Mouse (Mus musculus): ENCODE data around the gene Mrpl10. TPM values are rescaled to one million over a fixed set of nuclear protein-coding genes. Genes with fewer than 3 reads are reported as not detected.

Mrpl10 gene
- total RNA-seq, 2 experiments from 2014 or later: 41.4 to 45.6 TPM

DNA sequence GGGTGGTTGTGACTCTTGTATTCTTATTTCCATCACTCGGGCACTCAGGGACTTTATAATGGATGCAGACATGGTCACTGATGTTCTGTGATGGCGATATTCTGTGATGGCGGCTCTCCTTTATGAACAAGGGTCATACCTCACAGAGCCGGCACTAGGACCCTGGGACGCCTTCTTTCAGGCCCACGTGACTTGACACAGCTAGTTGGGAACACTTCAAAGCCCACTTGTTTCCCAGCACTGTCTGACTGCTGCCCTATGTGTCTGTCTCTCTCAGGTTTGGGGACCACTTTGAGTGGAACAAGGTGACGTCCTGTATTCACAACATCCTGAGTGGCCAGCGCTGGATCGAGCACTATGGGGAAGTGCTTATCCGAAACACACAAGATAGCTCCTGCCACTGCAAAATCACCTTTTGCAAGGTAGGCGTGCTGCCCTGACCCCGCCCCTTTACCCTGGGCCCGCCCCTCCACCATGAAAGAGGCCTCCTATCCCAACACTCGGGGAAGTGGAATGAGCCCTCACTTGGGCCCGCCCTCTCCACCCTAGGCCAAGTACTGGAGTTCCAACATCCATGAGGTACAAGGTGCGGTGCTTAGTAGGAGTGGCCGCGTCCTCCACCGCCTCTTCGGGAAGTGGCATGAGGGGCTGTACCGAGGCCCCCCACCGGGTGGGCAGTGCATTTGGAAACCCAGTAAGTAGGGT, 25.4 kb downstream of the Mrpl10 start:
- no peak for DNase-seq (ENCODE audit: low spot score)

- no peak for DNase-seq (ENCODE audit: low spot score)
These were observed 28.0 kb downstream of the Mrpl10 start for GRCm38 (mm10) chr11:97069333-97069732.

GRCm38 (mm10) chr11:97069770-97070169, 28.4 kb downstream of the Mrpl10 start:
- DNase-seq (ENCODE audit: low spot score): no peak

DNA sequence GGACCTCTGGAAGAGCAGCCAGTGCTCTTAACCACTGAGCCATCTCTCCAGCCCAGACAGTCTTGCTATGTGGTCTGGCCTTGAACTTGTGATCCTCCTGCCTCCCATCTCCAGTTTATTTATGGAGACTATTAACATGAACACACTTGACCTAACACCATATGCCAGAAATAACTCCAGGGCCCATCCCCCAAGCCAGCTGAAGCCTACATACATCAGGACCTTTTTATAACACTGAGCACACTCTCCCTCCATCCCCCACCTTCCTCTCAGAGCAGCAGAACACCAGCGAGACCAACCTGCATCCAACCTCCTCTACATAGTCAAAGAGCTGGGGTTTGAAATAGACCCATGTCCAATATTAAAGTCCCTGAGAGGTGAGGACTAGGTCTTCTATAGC, 29.8 kb downstream of the Mrpl10 start:
- DNase-seq (ENCODE audit: low spot score): peak; percentile 60

- peak; percentile 40 for DNase-seq (ENCODE audit: low spot score)
These were observed 31.2 kb downstream of the Mrpl10 start for GRCm38 (mm10) chr11:97072533-97072932.

- DNase-seq (ENCODE audit: low spot score): no peak
These were observed 32.9 kb downstream of the Mrpl10 start for GRCm38 (mm10) chr11:97074235-97074634.

DNA sequence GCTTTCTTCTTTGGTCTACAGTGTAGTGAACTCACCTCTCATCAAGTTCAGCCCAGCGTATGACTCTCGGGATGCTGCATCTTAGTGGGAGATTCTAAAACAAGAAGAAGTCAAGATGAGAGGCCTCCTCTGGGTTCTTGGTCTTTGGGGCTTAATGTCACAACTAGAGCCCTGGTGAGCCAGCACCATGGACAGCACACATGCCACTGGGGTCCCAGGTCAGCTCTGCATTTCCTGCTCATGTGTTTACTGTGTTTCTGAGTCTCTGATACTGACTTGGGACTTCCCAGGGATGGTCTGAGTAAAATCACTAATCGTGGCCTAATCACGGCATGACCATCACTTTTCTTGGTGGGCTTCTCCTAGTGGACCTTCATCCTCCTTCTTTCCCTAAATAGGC, 37.4 kb downstream of the Mrpl10 start:
- DNase-seq (ENCODE audit: low spot score): no peak

DNA sequence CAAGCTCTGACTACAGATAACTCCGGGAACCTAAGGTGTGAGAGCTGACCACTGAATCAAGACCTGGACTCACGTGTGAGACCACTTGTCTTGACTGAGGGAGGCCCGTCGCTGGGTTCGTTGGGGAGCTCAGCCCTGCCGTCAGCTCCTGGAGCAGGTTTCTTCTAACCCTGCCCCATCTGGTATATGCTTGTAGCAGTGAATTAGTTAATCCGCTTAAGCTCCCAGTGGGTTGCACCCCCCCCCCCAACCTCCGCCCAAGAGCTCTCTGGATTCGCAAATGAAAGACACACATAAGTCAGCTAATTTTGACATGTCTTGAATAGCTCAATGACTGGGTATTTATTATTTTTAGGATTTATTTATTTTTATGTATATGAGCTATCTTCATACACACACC, 38.9 kb downstream of the Mrpl10 start:
- DNase-seq (ENCODE audit: low spot score): no peak

- peak; percentile 58 for DNase-seq (ENCODE audit: low spot score)
These were observed 41.6 kb downstream of the Mrpl10 start for GRCm38 (mm10) chr11:97082977-97083376.

DNA sequence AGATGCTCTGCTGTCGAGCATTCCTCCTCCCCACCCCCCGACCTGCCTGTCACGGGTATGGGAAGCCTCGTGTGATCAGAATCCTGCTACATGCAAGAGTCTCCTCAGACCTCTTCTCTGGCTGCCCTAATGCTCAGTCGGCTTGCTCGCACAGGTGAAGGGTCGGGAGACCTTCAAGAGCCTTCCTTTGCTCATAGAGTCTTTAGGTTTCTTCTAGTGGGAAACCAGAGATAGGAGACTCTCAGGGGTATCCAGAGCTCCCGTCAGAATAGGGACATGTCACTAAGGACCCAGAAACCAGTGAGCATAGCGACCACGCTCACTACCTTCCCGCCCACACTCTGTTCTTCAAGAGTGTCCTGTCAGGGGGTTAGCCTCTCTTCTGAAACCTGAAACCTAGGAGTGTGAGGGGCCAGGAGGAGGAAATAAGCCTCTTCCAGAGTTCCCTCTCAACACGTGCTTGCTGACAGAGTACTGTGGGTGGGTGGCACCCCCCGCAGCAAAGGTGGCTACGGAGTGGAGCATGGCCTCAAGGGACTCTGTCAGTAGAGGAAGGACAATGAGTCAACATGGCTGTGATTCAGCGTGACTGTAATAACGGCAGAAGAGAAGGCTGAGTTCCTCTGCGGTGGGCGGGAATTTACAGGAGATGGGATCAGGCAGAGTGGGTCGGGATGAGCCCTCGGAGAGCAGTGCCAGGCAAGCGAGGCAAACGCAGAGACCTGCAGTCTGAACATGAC, 42.2 kb downstream of the Mrpl10 start:
- DNase-seq (ENCODE audit: low spot score): no peak

- DNase-seq (ENCODE audit: low spot score): no peak
These were observed 43.6 kb downstream of the Mrpl10 start for GRCm38 (mm10) chr11:97084821-97085505.

DNA sequence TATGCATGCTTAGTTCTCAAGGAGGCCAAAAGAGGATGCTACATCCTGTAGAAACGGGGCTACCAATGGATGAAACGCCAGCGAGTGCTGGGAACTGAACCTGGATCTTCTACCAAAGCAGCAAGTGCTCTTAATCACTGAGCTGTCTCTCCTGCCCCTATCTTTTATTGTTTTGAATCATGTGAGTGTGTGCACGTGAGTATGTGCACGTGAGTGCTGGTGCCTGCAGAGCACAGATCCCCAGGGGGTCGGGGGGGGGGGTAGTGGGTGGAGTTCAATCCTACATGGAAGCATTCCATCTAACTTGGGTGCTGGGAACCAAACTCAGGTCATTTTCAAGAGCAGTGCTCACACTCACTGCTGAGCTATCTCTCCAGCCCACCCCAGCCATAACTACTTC, 45.0 kb downstream of the Mrpl10 start:
- no peak for DNase-seq (ENCODE audit: low spot score)

- no peak for DNase-seq (ENCODE audit: low spot score)
These were observed 53.2 kb downstream of the Mrpl10 start for GRCm38 (mm10) chr11:97094600-97094999.

DNA sequence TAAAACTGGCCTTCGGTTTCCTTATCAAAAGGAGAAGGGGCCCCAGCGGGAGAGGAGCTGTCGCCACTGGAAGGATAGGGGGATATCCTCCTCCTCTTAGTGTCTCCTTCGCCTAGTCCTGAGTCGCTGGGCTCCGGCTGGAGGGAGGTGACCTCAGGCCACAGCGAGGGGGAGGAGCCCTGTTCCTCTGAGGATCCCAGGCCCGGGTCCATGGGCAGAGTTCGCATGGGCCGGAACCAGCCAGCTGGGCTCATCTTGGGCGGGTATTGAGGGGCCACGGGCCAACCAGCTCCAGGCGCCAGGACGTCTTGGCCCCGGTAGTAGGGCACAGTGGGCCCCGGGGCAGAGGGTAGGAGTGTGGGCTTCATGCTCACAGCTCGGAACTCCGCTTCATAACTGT, 57.4 kb downstream of the Mrpl10 start:
- peak; percentile 23 for DNase-seq (ENCODE audit: low spot score)

Small RNA genes within 50 kb of the gene (microRNA-seq; reads per million reads assigned to microRNA genes)
- 9.5 reads per million, percentile 22 among the genes with 10 or more reads in this experiment for gene Mir8103

Other genes with a start within 250 kb of the Mrpl10 start
- 100 to 1,000 TPM; 460 to 570 TPM for gene Nfe2l1, start 211.6 kb upstream of the Mrpl10 start, total RNA-seq (2021)
- 10 to 100 TPM; 26.7 to 27.7 TPM for gene Copz2, start 191.7 kb upstream of the Mrpl10 start, total RNA-seq (2021)
- gene Cdk5rap3, start 125.1 kb upstream of the Mrpl10 start, total RNA-seq (2021): 10 to 100 TPM; 24.9 to 25.7 TPM
- gene Prr15l, start 113.5 kb upstream of the Mrpl10 start, total RNA-seq (2021): not detected
- 1 to 10 TPM; 7.6 to 9.0 TPM for gene Pnpo, start 97.6 kb upstream of the Mrpl10 start, total RNA-seq (2021)
- gene Sp2, start 58.6 kb upstream of the Mrpl10 start, total RNA-seq (2021): 10 to 100 TPM; 11.2 TPM
- gene Sp6, start 28.2 kb upstream of the Mrpl10 start, total RNA-seq (2021): under 1 TPM; 0.09 to 0.14 TPM
- gene Scrn2, start 11.6 kb upstream of the Mrpl10 start, total RNA-seq (2021): 10 to 100 TPM; 13.1 to 13.2 TPM
- under 1 TPM in 1 of 2 experiments, not detected in 1; 0.16 TPM for gene Lrrc46, start 153 bp upstream of the Mrpl10 start, total RNA-seq (2021)
- 1 to 10 TPM; 2.5 to 2.9 TPM for gene Osbpl7, start 9.1 kb downstream of the Mrpl10 start, total RNA-seq (2021)
- under 1 TPM; 0.41 to 0.50 TPM for gene Tbx21, start 73.8 kb downstream of the Mrpl10 start, total RNA-seq (2021)
- gene Tbkbp1, start 109.9 kb downstream of the Mrpl10 start, total RNA-seq (2021): 1 to 10 TPM; 3.3 to 6.8 TPM
- gene Kpnb1, start 146.3 kb downstream of the Mrpl10 start, total RNA-seq (2021): 10 to 100 TPM; 47.7 to 52.4 TPM
- 10 to 100 TPM; 56.4 to 67.9 TPM for gene Npepps, start 239.1 kb downstream of the Mrpl10 start, total RNA-seq (2021)